Mouse (Mus musculus) lung, embryonic 16.5 days (tissue): ENCODE measurements around the gene Gpalpp1. TPM values are rescaled to one million over a fixed set of nuclear protein-coding genes. Genes with fewer than 3 reads are reported as not detected.

ENCODE experiments used
- ATAC-seq: fragments of 200-750 bp; cut with Nextera tagmentation; 2 replicates; pipeline ENCODE4 v1.8.0; 2017; ENCODE audit warnings: low read depth, mild to moderate bottlenecking, moderate library complexity
- H3K27ac ChIP-seq: fragments of 300-500 bp; sonication (generic); 2 replicates; pipeline ENCODE4 v1.5.1; 2014; ENCODE audit warnings: mild to moderate bottlenecking, control low read depth, low read length
- H3K27me3 ChIP-seq: fragments of 300-500 bp; sonication (generic); 2 replicates; pipeline ENCODE4 v1.6.1; 2014; ENCODE audit warnings: low read depth, low read length, mixed read lengths; ENCODE audit not compliant: control insufficient read depth, insufficient read depth
- H3K36me3 ChIP-seq: fragments of 300-500 bp; sonication (generic); 2 replicates; pipeline ENCODE4 v1.6.1; 2014; ENCODE audit warnings: low read length; ENCODE audit not compliant: control insufficient read depth, insufficient read depth
- H3K4me1 ChIP-seq: fragments of 300-500 bp; sonication (generic); replicated peaks from 2 replicates; pipeline ENCODE4 v1.6.1; 2014; ENCODE audit warnings: low read length, mixed read lengths; ENCODE audit not compliant: control insufficient read depth, insufficient read depth
- H3K4me2 ChIP-seq: fragments of 300-500 bp; sonication (generic); 2 replicates; pipeline ENCODE4 v1.6.1; 2014; ENCODE audit warnings: low read depth, low read length, control low read depth
- H3K4me3 ChIP-seq: fragments of 300-500 bp; sonication (generic); 2 replicates; pipeline ENCODE4 v1.5.1; 2014; ENCODE audit warnings: mild to moderate bottlenecking, low read length, control low read depth
- H3K9ac ChIP-seq: fragments of 300-500 bp; sonication (generic); 2 replicates; pipeline ENCODE4 v1.6.1; 2014; ENCODE audit warnings: low read length, control low read depth
- H3K9me3 ChIP-seq: fragments of 300-500 bp; sonication (generic); 2 replicates; pipeline ENCODE4 v1.6.1; 2016; ENCODE audit warnings: low read length; ENCODE audit not compliant: control insufficient read depth
- WGBS: fragments of 180-500 bp; shearing (Covaris S2); extraction: QIAGEN DNeasy Blood & Tissue Kit; methylation state at CpG from one replicate; pipeline ENCODE4 v1.1.7; 2014; 5-methylcytosine and 5-hydroxymethylcytosine counted together
- polyA plus RNA-seq: library from polyadenylated mRNA; unstranded; fragments of >200 nt; fragmentation: Nextera tagmentation; extraction: Ambion mirVana; gene quantifications from 2 replicates; pipeline ENCODE4 v1.2.1, GENCODE M21; 2015

The Gpalpp1 gene
- polyA plus RNA-seq, 1 experiment from 2014 or later = 12.9 TPM

DNA sequence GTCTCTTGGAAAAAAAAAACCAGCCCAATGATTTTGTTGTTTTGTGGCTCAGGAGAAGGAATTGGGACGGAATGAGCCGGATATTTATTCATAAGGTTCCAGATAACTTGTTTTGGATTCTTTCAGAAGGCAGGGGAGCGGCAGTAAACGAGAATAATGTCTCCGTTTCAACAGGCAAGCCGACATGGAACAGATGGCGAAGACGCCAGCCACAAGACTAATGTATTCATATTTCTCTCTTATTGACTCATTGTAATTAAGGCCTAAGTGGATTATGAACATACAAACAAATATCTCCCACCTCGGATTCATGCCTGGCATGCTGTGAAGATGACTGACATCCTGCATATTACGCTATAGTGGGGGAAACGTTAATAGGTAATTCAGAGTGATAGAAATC, 56.8 kb downstream of the Gpalpp1 start:
- H3K27ac ChIP-seq = no peak overlapping the region

DNA sequence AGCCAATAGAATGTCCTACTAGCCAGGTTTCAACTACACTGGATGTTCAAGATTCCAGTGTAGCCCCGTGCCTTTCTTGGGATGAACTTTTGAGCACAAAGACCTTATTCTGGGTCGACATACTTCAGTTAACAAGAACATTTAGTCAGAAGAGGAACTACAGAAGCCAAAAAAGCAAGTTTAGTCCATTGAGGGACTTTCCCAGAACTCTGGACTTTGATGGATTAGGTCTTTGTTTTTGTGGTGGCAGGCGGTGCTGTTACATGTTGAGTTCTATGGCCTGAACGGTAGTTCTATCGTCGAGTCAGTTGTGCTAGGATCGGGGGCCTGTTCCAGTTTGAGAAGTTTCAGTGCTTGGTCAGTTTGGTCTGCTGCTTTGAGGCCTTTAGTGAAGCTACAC, 58.6 kb downstream of the Gpalpp1 start:
- H3K9me3 ChIP-seq = no peaks in the 10 kb centered on the region
- no peak overlapping the region for H3K9ac ChIP-seq
- no peak overlapping the region for H3K4me2 ChIP-seq
- 69% methylated on average over 7 of the region's 7 CpGs for WGBS
- no peaks in the 10 kb centered on the region for H3K27me3 ChIP-seq
- H3K27ac ChIP-seq = no peak overlapping the region
- no peaks in the 10 kb centered on the region for H3K4me1 ChIP-seq
- no peak overlapping the region for H3K4me3 ChIP-seq
- ATAC-seq = no peak
- no peaks in the 10 kb centered on the region for H3K36me3 ChIP-seq

More for the DNA sequence above, 56.8 kb downstream of the Gpalpp1 start:
- Histone ChIP-seq H3K36me3 (no peaks in the 10 kb centered on the region), H3K9me3 (no peaks in the 10 kb centered on the region), H3K4me1 (no peaks in the 10 kb centered on the region), H3K27me3 (no peaks in the 10 kb centered on the region), H3K4me2 (no peak overlapping the region), H3K9ac (no peak overlapping the region), H3K4me3 (no peak overlapping the region)
- 74% methylated on average over 11 of the region's 11 CpGs for WGBS
- ATAC-seq = no peak

DNA sequence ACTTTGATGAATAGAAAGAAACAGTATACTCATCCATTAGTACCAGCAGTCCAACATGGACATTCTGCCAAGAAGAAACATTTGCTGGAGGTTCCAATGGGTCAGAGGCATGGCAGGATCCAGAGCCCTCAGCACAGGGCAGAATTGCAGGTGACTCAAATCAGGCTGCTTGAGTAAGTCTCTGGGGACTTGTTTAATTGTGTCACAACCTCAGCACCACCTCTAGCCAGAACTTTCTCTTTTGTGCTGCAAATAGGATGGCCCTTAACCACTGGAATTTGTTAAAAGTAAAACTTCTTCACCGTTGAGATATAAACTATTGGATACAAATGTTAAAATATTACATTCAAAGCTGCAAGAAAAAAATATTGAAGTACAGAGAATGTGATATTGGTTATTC, 64.8 kb downstream of the Gpalpp1 start:
- Histone ChIP-seq H3K4me2 (no peak overlapping the region), H3K27me3 (no peaks in the 10 kb centered on the region), H3K4me3 (no peak overlapping the region), H3K9me3 (no peaks in the 10 kb centered on the region), H3K4me1 (no peaks in the 10 kb centered on the region), H3K27ac (no peak overlapping the region), H3K36me3 (no peaks in the 10 kb centered on the region), H3K9ac (no peak overlapping the region)
- ATAC-seq = no peak
- WGBS = 55% methylated on average over 1 of the region's 1 CpGs

DNA sequence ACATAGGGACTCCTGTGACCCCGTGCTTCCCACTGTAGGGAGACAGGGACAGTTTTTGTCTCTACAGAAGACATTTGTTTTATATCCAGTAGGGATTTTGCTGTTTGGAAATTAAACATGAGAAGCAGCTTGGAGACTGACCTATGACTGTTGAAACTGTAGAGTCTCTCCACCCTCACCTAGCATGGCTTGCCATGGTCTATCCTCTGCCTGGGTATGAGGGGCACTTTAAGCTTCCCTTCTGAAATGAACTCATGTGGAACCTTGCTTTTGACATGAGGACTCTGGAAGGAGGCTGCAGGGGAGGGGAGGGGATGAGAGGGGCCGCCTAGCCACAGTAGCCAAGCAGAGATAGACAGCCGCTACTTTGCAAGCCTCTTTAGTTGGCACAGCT, 66.4 kb downstream of the Gpalpp1 start:
- H3K4me2 ChIP-seq = no peak overlapping the region
- H3K27me3 ChIP-seq = no peaks in the 10 kb centered on the region
- H3K4me3 ChIP-seq = no peak overlapping the region
- no peaks in the 10 kb centered on the region for H3K4me1 ChIP-seq
- WGBS = 63% methylated on average over 3 of the region's 3 CpGs
- H3K27ac ChIP-seq = no peak overlapping the region
- H3K9me3 ChIP-seq = no peaks in the 10 kb centered on the region
- H3K36me3 ChIP-seq = no peaks in the 10 kb centered on the region
- ATAC-seq = no peak
- H3K9ac ChIP-seq = no peak overlapping the region

DNA sequence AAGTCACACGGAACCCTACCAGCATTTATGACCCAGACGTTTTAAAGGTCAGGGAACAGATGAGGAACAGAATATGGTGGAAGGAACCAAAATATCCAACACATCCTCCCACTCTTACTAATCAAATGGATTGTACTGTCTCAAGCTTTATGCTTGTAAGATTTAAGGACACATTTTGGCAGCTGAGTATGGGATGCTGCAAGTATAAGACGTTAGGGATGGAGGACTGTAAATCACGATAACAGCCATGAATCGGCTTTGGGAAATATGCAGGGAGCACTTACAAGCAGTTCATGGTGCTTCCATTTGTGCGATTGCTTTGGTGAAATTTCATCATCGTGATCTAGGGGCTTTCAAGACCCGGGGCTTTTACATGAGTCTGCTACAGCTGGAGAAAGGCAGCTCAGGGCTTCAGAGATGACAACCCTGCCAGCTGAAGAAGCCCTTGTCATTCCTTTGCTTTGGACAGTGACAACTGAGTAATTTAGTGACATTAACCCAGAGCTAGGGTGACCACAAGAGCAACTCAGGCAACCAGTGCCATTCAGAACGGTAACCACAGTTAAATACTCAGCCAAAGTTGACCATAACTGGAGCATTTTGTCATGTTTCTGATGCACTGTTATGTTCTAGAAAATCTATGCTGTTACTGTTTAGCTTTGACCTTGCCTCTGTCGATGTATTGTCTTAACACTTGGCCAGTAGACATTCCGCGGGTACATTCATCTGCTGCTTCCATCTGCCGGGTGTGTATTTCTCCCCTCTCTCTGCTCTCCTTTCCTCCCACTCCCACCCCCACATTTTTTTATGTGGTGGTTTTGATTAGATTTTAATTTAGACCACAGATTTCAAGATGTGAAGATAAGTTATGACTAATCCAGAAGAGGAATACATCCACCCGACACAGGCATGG, 67.1 kb downstream of the Gpalpp1 start:
- H3K27me3 ChIP-seq = no peaks in the 10 kb centered on the region
- ATAC-seq = no peak
- H3K36me3 ChIP-seq = no peaks in the 10 kb centered on the region
- H3K27ac ChIP-seq = no peak overlapping the region
- H3K4me3 ChIP-seq = no peak overlapping the region
- H3K9ac ChIP-seq = no peak overlapping the region
- no peak overlapping the region for H3K4me2 ChIP-seq
- no peaks in the 10 kb centered on the region for H3K9me3 ChIP-seq
- no peaks in the 10 kb centered on the region for H3K4me1 ChIP-seq
- WGBS = 75% methylated on average over 14 of the region's 14 CpGs

Other genes starting within 250 kb of the Gpalpp1 start
- 0.36 and 0.38 TPM in 2 replicates for gene Kctd4, start 155.8 kb downstream of the Gpalpp1 start, polyA plus RNA-seq
- 26.3 and 29.5 TPM in 2 replicates for gene Gtf2f2, start 99.9 kb downstream of the Gpalpp1 start, polyA plus RNA-seq
- 13.1 and 13.3 TPM in 2 replicates for gene Nufip1, start 131 bp upstream of the Gpalpp1 start, polyA plus RNA-seq